Mouse (Mus musculus) mature B cell (primary cell): ENCODE results near the gene Hoxb3.

ENCODE experiments used
- in situ Hi-C: fragments of 300-500 bp; cut with MboI; formaldehyde crosslinking; loops from 2 replicates; pipeline ENCODE4 v1.14.3; 2019

The Hoxb3 gene

GRCm38 (mm10) chr11:96316696-96317607, 6.2 kb upstream of the Hoxb3 start:
- in situ Hi-C loops = no loop called here

- in situ Hi-C loops = no loop called here
Measured at GRCm38 (mm10) chr11:96317608-96318367, 5.3 kb upstream of the Hoxb3 start, which contains the start of gene Hoxb4. Gene Hoxb4, plus strand, starts transcription at chr11:96318267.

DNA sequence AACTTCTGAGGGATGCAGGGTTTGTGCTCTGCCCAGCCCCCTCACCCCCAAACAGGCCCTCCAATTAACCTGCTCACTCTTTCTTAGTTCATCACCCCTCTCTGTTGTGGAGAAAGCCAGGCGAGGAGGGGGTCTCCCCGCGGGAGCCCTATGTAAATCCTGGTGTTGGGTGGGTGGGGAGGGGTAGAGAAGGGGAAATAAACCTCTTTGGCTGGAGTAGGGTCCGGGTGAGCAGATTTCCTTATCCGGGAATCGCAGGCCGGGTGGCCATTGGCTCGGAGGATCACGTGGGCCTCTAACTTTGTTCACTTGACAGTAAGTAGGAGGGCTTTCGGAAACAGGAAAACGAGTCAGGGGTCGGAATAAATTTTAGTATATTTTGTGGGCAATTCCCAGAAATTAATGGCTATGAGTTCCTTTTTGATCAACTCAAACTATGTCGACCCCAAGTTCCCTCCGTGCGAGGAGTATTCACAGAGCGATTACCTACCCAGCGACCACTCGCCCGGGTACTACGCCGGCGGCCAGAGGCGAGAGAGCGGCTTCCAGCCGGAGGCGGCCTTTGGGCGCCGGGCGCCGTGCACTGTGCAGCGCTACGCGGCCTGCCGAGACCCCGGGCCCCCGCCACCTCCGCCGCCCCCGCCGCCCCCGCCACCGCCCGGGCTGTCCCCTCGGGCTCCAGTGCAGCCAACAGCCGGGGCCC, 4.6 kb upstream of the Hoxb3 start:
- in situ Hi-C loops = no loop called here

DNA sequence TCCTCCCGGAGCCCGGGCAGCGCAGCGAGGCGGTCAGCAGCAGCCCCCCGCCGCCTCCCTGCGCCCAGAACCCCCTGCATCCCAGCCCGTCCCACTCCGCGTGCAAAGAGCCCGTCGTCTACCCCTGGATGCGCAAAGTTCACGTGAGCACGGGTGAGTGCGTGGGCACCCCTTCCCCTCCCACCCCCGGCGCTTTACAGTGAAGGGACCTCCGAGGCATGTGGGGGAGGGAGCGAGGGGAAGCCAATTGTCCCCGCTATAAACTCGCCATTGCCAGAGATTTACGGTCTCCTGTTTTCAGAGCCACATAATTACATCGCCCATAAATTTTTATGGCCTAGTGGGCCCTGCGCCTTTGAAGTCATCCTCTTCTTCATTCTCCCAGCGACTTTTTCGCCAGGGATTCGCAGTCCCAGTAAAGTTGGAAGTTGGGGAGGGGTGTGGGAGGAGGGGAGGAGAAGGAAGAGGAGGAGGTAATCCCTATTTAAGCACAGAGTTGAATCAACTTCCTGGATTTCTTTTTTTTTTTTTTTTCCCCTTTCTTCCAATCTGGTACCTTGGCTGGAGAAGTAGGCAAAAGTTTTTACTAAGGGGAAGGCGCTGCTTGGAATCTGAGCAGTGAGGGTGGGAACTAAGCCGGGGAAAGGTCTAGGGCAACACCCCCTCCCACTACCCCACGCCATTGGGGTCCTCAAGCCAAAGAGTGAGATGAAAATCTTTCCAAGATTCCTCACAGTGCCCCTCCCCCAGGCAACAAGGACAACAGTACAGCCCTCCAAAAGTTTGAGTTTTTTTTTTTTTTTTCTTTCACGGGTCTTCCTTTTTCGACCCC, 3.8 kb upstream of the Hoxb3 start:
- in situ Hi-C loops = no loop called here

DNA sequence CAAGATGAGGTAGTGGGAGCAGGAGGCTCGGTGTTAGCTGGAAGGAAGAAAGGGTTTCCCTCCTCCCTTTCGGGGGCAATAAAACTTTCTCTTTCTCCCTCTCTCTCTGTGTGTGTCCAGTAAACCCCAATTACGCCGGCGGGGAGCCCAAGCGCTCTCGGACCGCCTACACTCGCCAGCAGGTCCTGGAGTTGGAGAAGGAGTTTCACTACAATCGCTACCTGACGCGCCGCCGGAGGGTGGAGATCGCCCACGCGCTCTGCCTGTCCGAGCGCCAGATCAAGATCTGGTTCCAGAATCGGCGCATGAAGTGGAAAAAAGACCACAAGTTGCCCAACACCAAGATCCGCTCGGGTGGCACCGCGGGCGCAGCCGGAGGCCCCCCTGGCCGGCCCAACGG, 3.2 kb upstream of the Hoxb3 start:
- in situ Hi-C loops = no loop called here

DNA sequence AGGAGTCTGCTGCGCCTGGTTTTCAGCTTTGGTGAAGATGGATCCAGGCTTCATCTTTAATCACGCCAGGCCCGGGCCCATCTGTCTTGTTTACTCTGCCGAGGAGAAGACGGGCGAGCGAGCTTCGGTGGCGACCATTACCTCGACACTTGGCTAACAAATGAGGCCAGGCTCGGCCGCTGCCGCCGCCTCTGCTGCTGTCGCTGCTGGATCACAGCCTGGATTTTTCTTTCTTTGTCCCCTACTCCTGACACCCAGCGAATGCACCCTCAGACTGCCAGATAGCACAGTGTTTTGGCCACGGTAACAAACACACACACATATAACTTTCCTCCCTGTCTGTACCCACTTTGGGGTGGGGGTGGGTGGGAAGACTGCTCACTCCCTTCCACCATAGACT, 2.4 kb upstream of the Hoxb3 start:
- in situ Hi-C loops = no loop called here

DNA sequence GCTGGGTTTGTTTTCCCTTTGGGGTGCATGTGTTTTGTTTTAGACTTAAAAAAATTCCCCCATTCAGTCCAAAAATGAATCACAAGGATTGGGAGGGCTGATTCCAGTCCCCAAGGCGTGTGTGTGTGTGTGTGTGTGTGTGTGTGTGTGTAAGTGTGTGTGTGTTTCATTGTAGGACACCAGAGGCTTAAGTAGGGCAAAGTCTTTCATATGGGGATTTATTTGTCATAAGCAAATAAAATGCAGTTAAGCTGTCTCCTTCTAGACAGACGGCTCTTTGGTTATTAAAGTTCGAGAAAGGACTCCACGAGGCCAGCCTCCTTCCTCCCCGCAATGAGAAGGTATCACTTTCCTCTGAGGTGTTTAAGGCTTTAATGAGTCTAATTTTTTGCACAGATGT, 1.3 kb upstream of the Hoxb3 start:
- in situ Hi-C loops = no loop called here

DNA sequence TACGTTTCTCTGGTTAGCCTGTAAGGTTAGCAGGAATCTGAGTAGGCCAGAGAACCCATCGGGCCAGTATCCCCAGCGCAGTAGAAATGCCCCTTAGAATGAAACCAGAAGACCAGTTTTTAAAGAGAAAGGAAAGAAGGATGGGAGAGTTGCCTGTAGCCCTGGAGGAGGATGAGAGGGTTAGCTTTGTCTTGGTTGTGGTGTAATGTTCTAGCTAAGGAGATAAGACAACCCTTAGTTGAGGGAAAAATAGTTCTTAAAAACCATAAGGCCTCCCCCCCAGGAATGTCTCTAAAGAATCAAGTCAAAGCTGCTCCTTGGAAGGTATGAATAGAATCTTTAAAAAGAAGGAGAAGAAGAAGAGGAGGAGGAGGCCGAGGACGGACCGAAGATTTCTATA, 388 bp upstream of the Hoxb3 start:
- in situ Hi-C loops = no loop called here

- in situ Hi-C loops = no loop called here
Measured at GRCm38 (mm10) chr11:96324125-96324524, 999 bp downstream of the Hoxb3 start.

DNA sequence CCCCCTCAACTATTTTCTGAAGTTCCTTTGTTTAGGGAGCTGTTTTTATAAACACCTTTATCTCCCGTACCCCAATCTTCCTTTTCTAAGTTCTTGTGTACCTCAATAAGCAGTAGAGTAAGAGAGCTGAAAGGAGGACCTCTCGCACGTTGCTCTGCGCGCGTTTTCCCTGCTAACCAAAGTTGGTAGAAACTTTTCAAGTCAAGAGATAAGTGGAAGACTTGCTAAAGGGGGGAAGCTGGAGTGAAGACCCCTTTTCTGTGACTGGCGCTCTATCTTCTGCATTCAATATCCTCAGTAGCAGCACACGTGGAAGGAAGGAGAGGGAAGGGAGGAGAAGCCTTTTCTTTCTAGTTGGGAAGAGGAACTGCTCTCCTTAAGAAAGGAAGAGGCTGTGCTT, 1.8 kb downstream of the Hoxb3 start:
- in situ Hi-C loops = no loop called here

DNA sequence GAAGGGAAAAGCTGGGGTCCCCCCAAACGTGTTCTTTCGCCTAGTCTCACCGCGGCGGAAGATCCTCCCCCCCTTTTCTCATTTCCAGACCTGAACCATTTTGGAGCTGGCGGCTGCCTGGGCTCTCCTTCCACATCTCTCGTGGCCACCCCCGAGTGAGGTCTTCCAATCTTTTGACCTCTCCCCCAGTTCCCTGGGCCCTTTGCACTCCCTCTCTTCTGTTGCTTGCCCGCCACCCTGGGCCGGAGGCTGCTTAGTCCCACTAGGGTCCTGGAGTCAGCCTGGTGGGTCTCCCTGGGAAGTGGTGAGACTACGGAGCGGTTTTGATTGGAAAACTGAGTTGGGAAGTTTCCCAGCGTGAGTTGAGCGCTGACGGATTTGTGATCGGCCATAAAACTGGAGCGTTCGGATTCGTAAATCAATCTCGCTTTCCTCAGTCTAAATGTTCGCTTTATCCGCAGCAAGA, 2.7 kb downstream of the Hoxb3 start:
- in situ Hi-C loops = no loop called here

GRCm38 (mm10) chr11:96326705-96327104, 3.6 kb downstream of the Hoxb3 start:
- in situ Hi-C loops = no loop called here

DNA sequence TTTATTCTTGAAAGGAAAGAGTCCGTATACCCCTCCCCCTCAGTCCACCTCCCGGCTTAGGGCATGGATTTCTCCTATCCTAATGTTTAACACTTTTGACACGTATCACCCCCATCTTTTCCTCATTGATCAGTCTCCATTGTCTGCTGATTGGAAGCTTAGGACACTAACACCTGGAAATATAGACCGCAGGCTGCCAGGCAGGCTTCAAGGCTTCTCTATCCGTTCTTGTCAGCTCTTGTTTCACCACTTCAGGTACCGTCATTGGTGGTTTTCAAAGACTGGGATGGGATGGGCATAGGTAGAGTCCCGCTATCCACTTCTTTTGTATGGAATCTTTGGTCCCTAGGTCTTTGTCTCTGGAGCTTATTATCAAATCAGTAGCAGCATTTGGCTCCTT, 4.0 kb downstream of the Hoxb3 start:
- in situ Hi-C loops = no loop called here

GRCm38 (mm10) chr11:96327750-96328149, 4.6 kb downstream of the Hoxb3 start:
- in situ Hi-C loops = no loop called here

DNA sequence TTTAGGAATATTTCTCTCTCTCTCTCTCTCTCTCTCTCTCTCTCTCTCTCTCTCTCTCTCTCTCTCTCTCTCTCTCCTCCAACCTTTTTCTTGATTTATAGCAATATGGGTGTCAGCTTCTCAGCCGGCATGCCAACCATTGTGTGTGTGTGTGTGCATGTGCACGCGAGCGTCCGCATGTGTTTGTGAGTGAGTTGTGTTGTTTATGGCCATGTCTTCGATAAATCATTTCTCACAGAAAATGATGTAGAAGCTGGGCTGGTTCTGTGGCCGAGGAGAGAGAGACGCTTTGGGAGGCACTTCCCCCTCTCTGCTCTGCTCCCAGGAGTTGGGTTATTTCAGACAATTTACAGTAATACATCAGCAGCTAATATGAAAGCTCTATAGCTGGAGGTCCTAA, 5.5 kb downstream of the Hoxb3 start:
- in situ Hi-C loops = no loop called here

DNA sequence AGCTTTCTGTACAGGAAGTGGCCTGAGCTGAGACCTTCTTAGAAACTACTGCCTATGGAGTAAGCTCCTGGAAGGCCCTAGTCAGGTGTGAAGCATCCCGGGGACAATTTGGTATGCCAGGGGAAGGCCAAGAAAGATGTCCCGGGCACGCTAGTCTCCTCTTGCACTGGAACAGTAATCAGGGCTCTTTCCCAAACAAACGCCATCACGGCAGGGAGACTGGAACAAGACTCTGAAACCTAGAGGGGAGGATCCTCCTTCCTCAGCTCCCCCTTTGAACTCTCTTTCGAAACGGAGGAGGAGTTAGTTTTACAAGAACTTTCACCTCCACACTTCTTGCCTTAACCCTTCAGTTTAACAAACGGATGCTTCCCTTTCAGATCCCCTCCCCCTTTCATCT, 9.0 kb downstream of the Hoxb3 start:
- in situ Hi-C loops = no loop called here

GRCm38 (mm10) chr11:96332618-96333032, 9.5 kb downstream of the Hoxb3 start:
- in situ Hi-C loops = no loop called here

- in situ Hi-C loops = no loop called here
Measured at GRCm38 (mm10) chr11:96333241-96334001, 10.3 kb downstream of the Hoxb3 start.

DNA sequence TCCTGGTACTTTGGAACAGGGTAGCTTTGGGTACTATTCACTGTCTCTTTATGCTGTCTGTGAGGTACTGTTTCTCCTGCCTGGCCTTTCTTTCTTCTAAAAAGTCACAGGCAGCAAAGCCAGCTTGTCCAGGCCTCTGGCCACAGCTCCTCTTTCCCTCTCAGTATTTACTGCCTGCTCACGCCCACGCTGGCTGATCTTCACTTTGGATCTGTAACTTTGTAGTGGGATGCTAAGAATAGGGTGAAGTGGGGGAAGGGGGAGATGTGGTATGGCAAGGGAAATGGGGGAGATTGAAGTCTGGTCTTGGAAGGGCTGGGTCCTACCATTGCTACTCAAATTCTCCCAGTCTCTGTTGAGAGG, 10.9 kb downstream of the Hoxb3 start:
- in situ Hi-C loops = no loop called here

- in situ Hi-C loops = no loop called here
Measured at GRCm38 (mm10) chr11:96334998-96335397, 11.9 kb downstream of the Hoxb3 start.

DNA sequence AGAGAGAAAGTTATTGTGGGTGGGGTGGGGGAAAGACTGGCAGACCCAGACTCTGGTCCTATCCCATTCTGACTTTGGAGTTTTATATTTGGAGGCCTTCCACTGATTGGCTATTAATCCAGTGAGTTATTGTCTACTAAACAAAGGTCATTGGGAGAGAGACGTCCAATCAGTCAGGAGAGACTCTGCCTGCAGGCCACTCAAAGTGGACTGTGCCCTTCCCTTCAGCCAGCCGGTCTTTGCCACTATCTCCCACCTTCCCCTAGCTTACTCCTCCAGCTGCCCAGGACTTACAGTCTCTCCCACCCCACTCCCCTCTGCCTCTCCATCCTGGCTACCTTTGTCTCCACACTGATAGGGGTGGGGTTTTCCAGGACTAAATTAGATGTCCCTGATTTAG, 13.5 kb downstream of the Hoxb3 start:
- in situ Hi-C loops = no loop called here
